Mouse (Mus musculus) thymus, postnatal 14 days (tissue): ENCODE results near the gene Tpst2.

Experiments
- DNase-seq: peaks from one replicate; pipeline ENCODE4 v3.0.0; 2021

Tpst2 gene

GRCm38 (mm10) chr5:112256457-112256856 is 20.0 kb upstream of the Tpst2 start:
- no peak for DNase-seq

- DNase-seq, result no peak
Observed at GRCm38 (mm10) chr5:112257896-112258295, 18.6 kb upstream of the Tpst2 start.

- DNase-seq, result no peak
Observed at GRCm38 (mm10) chr5:112259862-112260650, 16.4 kb upstream of the Tpst2 start.

GRCm38 (mm10) chr5:112260818-112261217 is 15.7 kb upstream of the Tpst2 start:
- no peak for DNase-seq

GRCm38 (mm10) chr5:112264099-112264498 is 12.4 kb upstream of the Tpst2 start:
- no peak for DNase-seq

- DNase-seq, result no peak
Observed at GRCm38 (mm10) chr5:112265110-112265509, 11.4 kb upstream of the Tpst2 start.

GRCm38 (mm10) chr5:112265515-112265914 is 11.0 kb upstream of the Tpst2 start:
- DNase-seq, result no peak

GRCm38 (mm10) chr5:112266011-112266777 is 10.3 kb upstream of the Tpst2 start:
- no peak for DNase-seq

- DNase-seq, result peak; percentile 69
Observed at GRCm38 (mm10) chr5:112270764-112271541, 5.5 kb upstream of the Tpst2 start.

- no peak for DNase-seq
Observed at GRCm38 (mm10) chr5:112272934-112273333, 3.6 kb upstream of the Tpst2 start.

- no peak for DNase-seq
Observed at GRCm38 (mm10) chr5:112273746-112274463, 2.6 kb upstream of the Tpst2 start.

- DNase-seq, result no peak
Observed at GRCm38 (mm10) chr5:112275021-112275804, 1.3 kb upstream of the Tpst2 start.

GRCm38 (mm10) chr5:112276907-112277348 is 437 bp downstream of the Tpst2 start:
- no peak for DNase-seq

GRCm38 (mm10) chr5:112277906-112278470 is 1.5 kb downstream of the Tpst2 start:
- peak; percentile 23 for DNase-seq

GRCm38 (mm10) chr5:112279181-112280021 is 2.9 kb downstream of the Tpst2 start:
- DNase-seq, result no peak

GRCm38 (mm10) chr5:112280151-112280550 is 3.7 kb downstream of the Tpst2 start:
- DNase-seq, result no peak

GRCm38 (mm10) chr5:112280863-112281660 is 4.6 kb downstream of the Tpst2 start:
- DNase-seq, result no peak

GRCm38 (mm10) chr5:112281676-112282075 is 5.2 kb downstream of the Tpst2 start:
- no peak for DNase-seq

GRCm38 (mm10) chr5:112282123-112282779 is 5.8 kb downstream of the Tpst2 start:
- DNase-seq, result no peak
